Mouse (Mus musculus) heart, postnatal 0 days (tissue): Measurements from ENCODE around the gene Usp36. TPM values are rescaled to one million over a fixed set of nuclear protein-coding genes. Genes with fewer than 3 reads are reported as not detected.

Source experiments
- ATAC-seq: fragments of 200-750 bp; cut with Nextera tagmentation; 2 replicates; pipeline ENCODE4 v1.8.0; 2017; ENCODE audit warnings: low read depth, moderate number of reproducible peaks, moderate library complexity; ENCODE audit not compliant: insufficient read depth
- DNase-seq: peaks from one replicate; pipeline ENCODE4 v3.0.0-alpha.2; 2016; ENCODE audit warnings: low spot score
- H3K27ac ChIP-seq: fragments of 300-500 bp; sonication (generic); 2 replicates; pipeline ENCODE4 v1.5.1; 2014; ENCODE audit warnings: low read depth, mild to moderate bottlenecking
- H3K27me3 ChIP-seq: fragments of 300-500 bp; sonication (generic); 2 replicates; pipeline ENCODE4 v1.6.1; 2014; ENCODE audit warnings: low read length, mixed read lengths; ENCODE audit not compliant: control insufficient read depth, insufficient read depth
- H3K36me3 ChIP-seq: fragments of 300-500 bp; sonication (generic); replicated peaks from 2 replicates; pipeline ENCODE4 v1.6.1; 2014; ENCODE audit warnings: low read length, mixed read lengths; ENCODE audit not compliant: control insufficient read depth, insufficient read depth
- H3K4me1 ChIP-seq: fragments of 300-500 bp; sonication (generic); 2 replicates; pipeline ENCODE4 v1.6.1; 2014; ENCODE audit warnings: antibody characterized with exemption; ENCODE audit not compliant: control insufficient read depth, insufficient read depth
- H3K4me2 ChIP-seq: fragments of 300-500 bp; sonication (generic); 2 replicates; pipeline ENCODE4 v1.6.1; 2014; ENCODE audit warnings: low read depth, mild to moderate bottlenecking, low read length, moderate library complexity
- H3K4me3 ChIP-seq: fragments of 300-500 bp; sonication (generic); 2 replicates; pipeline ENCODE4 v1.5.1; 2014; ENCODE audit warnings: low read depth, low read length
- H3K9ac ChIP-seq: fragments of 300-500 bp; sonication (generic); replicated peaks from 2 replicates; pipeline ENCODE4 v1.6.1; 2014; ENCODE audit warnings: low read depth, low read length, mixed read lengths
- H3K9me3 ChIP-seq: fragments of 300-500 bp; sonication (generic); replicated peaks from 2 replicates; pipeline ENCODE4 v1.6.1; 2016; ENCODE audit warnings: low read length; ENCODE audit not compliant: control insufficient read depth
- CTCF ChIP-seq: IDR thresholded peaks from 2 replicates; pipeline ENCODE4 v1.5.1; 2016; ENCODE audit warnings: antibody characterized with exemption, control low read depth, low read depth
- EP300 ChIP-seq: IDR thresholded peaks from 2 replicates; pipeline ENCODE4 v1.6.1; 2016; ENCODE audit warnings: antibody characterized with exemption, low read depth
- WGBS: fragments of 180-500 bp; shearing (Covaris S2); extraction: QIAGEN DNeasy Blood & Tissue Kit; methylation state at CpG from one replicate; pipeline ENCODE4 v1.1.7; 2014; 5-methylcytosine and 5-hydroxymethylcytosine counted together
- polyA plus RNA-seq: library from polyadenylated mRNA; unstranded; fragments of >200 nt; fragmentation: Nextera tagmentation; extraction: Ambion mirVana; gene quantifications from 2 replicates; pipeline ENCODE4 v1.2.1, GENCODE M21; 2015
- total RNA-seq: library from RNA; depleted of rRNA; stranded (reverse); fragments of >200 nt; gene quantifications from 2 replicates; pipeline ENCODE4 v1.2.3, GENCODE M21; 2014; ENCODE audit warnings: low replicate concordance

Gene Usp36
- total and polyA plus RNA-seq, 2 experiments from 2014 or later: 6.6 to 10.4 TPM

DNA sequence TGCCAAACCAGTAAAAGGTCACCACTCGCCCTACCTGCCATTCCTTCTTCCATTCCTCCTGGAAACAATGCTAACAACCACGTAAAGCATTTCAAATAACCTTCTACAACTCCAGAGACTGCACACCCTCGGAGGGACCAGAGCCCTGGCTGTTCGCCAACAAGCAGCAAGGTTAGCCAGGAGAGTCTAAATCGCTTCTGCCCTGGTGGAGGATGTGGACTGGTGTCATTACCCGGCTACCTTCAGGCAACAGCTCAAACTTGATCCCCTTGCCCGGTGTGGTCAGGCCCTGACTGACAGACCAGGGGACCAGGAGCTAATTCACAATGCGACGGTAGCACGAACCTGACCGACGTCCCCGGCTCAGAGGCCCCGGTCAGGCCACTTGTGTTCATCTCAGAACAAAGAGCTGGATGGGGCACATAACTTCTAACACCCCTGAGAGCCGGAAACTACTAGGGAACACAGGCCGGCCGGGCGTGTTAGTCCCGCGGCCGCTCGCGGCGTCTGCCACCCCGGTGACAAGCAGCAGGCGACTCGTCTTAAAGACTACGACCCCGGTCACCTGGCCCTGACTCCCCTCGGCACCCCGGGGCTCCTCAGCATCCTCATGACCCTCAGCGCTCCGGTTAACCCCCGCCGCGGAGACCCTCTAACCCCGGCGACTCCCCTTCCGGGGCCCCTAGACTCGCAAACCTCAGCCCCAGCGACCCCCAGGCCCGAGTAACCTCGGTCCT is 42.5 kb downstream of the Usp36 start:
- ATAC-seq: peak; percentile 11; the same call in 1 of the 2 replicates
- peak; percentile 82 for DNase-seq
- Histone ChIP-seq H3K36me3 (no peaks in the 10 kb centered on the region), H3K27me3 (no peaks in the 10 kb centered on the region), H3K9ac (peak overlapping the region; percentile 94), H3K4me3 (peak overlapping the region; percentile 82), H3K9me3 (no peaks in the 10 kb centered on the region), H3K27ac (peak overlapping the region; percentile 93), H3K4me1 (peaks cover 26% of the 10 kb centered on the region), H3K4me2 (peak overlapping the region; percentile 72)
- TF ChIP-seq CTCF (no peak), EP300 (no peak)
- WGBS: 1% methylated on average over 42 of the region's 43 CpGs

DNA sequence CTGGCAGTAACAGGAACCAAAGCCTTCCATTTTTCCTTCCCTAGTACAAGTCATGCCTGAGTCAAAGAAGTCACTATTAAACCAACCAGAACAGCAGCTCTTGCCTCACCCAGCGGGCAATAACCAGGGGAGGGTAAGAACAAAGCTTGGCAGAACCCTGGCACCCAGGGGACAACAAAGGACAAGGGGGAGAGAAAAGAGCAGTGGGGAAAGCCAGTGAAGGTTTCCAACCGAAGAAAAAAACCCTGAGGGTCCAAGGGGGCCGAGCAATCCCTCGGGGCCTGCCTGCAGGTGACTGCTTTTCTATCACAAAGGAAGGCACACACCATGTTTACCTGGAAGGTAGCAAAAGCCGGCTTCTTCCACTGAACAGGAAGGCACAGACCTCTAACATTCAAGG is 43.3 kb downstream of the Usp36 start:
- H3K9ac ChIP-seq: peak overlapping the region; percentile 94
- TF ChIP-seq CTCF: no peak
- TF ChIP-seq EP300: no peak
- peaks cover 34% of the 10 kb centered on the region for H3K4me1 ChIP-seq
- H3K27me3 ChIP-seq: no peaks in the 10 kb centered on the region
- no peak for DNase-seq
- H3K4me2 ChIP-seq: peak overlapping the region; percentile 72
- no peaks in the 10 kb centered on the region for H3K9me3 ChIP-seq
- no peak for ATAC-seq
- H3K27ac ChIP-seq: peak overlapping the region; percentile 93
- H3K36me3 ChIP-seq: no peaks in the 10 kb centered on the region
- WGBS: 43% methylated on average over 5 of the region's 5 CpGs
- peak overlapping the region; percentile 82 for H3K4me3 ChIP-seq

DNA sequence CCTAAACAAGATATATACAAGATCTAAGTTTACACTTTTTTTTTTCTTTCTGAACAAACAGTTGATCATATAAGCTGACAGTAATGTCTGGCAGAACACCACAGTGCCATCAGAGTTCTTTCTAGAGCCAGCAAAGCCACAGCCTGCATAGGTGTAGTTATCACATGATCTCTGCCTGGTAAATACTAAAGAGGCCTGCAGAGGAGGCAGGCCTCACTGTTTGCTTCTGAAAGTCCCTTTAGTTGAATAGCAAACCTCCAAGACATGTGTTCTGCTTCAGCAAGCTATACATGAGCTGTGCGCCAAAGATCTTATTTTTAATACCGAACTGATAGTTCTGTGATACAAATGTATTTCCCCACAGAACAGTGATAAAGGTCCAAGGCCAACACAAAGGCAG is 44.9 kb downstream of the Usp36 start:
- ATAC-seq: no peak
- Histone ChIP-seq H3K9ac (no peak overlapping the region), H3K4me2 (no peak overlapping the region), H3K27me3 (no peaks in the 10 kb centered on the region), H3K4me3 (no peak overlapping the region), H3K36me3 (no peaks in the 10 kb centered on the region), H3K27ac (no peak overlapping the region), H3K4me1 (peaks cover 47% of the 10 kb centered on the region), H3K9me3 (no peaks in the 10 kb centered on the region)
- TF ChIP-seq CTCF (no peak), EP300 (no peak)
- no peak for DNase-seq
- WGBS: 93% methylated on average over 2 of the region's 2 CpGs

GRCm38 (mm10) chr11:118243627-118244261 is 46.3 kb downstream of the Usp36 start:
- peaks cover 47% of the 10 kb centered on the region for H3K4me1 ChIP-seq
- WGBS: 77% methylated on average over 6 of the region's 6 CpGs
- ATAC-seq: no peak
- no peak overlapping the region for H3K9ac ChIP-seq
- no peak overlapping the region for H3K27ac ChIP-seq
- H3K27me3 ChIP-seq: no peaks in the 10 kb centered on the region
- TF ChIP-seq CTCF: no peak
- TF ChIP-seq EP300: no peak
- DNase-seq: no peak
- H3K36me3 ChIP-seq: no peaks in the 10 kb centered on the region
- no peak overlapping the region for H3K4me3 ChIP-seq
- H3K9me3 ChIP-seq: no peaks in the 10 kb centered on the region
- H3K4me2 ChIP-seq: no peak overlapping the region

- Histone ChIP-seq H3K4me3 (no peak overlapping the region), H3K27ac (no peak overlapping the region), H3K9me3 (no peaks in the 10 kb centered on the region), H3K27me3 (no peaks in the 10 kb centered on the region), H3K36me3 (no peaks in the 10 kb centered on the region), H3K9ac (no peak overlapping the region), H3K4me1 (peaks cover 55% of the 10 kb centered on the region), H3K4me2 (no peak overlapping the region)
- DNase-seq: no peak
- 37% methylated on average over 4 of the region's 4 CpGs for WGBS
- no peak for ATAC-seq
- TF ChIP-seq EP300 (no peak), CTCF (no peak)
Observed at GRCm38 (mm10) chr11:118242506-118242905, 47.5 kb downstream of the Usp36 start.

GRCm38 (mm10) chr11:118240388-118240787 is 49.7 kb downstream of the Usp36 start:
- no peaks in the 10 kb centered on the region for H3K36me3 ChIP-seq
- H3K9ac ChIP-seq: 0 out of 2 replicates have a peak overlapping the region, but pooled peaks have one; percentile 7
- no peak overlapping the region for H3K4me2 ChIP-seq
- no peaks in the 10 kb centered on the region for H3K27me3 ChIP-seq
- peak overlapping the region; percentile 54; the same call in 1 of the 2 replicates for H3K27ac ChIP-seq
- TF ChIP-seq EP300 (no peak), CTCF (no peak)
- DNase-seq (no peak), ATAC-seq (no peak)
- H3K4me3 ChIP-seq: no peak overlapping the region
- 56% methylated on average over 4 of the region's 4 CpGs for WGBS
- no peaks in the 10 kb centered on the region for H3K9me3 ChIP-seq
- peaks cover 54% of the 10 kb centered on the region for H3K4me1 ChIP-seq
